Mouse (Mus musculus): ENCODE data around the gene Foxd2. TPM values are rescaled to one million over a fixed set of nuclear protein-coding genes. Genes with fewer than 3 reads are reported as not detected.

The Foxd2 gene
- polyA plus RNA-seq, 1 experiment from 2014 or later: 0.92 TPM

DNA sequence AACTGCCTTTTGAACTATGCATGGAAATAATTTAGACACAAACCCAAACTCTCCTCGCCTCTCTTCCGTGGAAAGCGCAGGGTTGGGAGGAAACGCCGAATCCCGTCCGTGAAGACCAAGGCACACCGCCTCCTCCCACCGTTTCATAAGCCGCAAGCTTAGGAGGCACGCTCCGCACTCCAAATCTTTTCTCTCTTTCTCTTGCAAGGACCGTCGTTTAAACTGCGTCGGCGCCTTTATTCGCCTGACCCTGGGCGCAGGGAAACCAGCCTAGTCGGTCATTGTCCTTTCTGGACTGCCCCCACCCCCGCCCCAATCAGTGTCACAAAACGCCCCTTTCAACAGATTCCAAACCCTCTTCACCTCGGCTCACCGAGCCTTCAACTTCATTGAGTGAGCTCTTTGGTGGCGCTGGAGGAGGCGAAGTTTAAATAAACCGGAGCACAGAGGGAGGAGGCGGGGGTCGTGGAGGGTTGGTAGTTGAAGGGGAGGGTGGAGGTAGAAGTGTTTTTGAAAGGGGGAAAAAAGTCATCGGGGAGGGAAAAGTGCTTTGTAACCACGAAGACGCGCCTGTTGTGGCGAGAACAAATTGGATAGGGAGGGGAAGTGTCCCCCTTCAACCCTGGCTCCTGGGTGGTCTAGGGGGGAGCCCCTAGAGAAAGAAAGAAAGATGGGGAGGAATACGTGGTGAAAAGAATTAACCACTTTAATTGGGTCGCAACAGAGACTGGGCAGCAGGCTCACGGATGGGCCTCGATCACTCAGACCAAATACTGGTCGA lies 5.8 kb downstream of the Foxd2 start:
- no peak for TF ChIP-seq CTCF (IDR thresholded peaks at IDR 0.05)
- ChIA-PET POLR2A (no interaction called here), CTCF (no interaction called here)
- no peak for DNase-seq (ENCODE audit: low read depth, low spot score)
- no peak for ATAC-seq
- in situ Hi-C loops (cut with MboI; ENCODE audit: low pct_unique_long_range_greater_than_20kb): no loop called here
- peaks cover 15% of the 10 kb centered on the region for H3K27me3 ChIP-seq

DNA sequence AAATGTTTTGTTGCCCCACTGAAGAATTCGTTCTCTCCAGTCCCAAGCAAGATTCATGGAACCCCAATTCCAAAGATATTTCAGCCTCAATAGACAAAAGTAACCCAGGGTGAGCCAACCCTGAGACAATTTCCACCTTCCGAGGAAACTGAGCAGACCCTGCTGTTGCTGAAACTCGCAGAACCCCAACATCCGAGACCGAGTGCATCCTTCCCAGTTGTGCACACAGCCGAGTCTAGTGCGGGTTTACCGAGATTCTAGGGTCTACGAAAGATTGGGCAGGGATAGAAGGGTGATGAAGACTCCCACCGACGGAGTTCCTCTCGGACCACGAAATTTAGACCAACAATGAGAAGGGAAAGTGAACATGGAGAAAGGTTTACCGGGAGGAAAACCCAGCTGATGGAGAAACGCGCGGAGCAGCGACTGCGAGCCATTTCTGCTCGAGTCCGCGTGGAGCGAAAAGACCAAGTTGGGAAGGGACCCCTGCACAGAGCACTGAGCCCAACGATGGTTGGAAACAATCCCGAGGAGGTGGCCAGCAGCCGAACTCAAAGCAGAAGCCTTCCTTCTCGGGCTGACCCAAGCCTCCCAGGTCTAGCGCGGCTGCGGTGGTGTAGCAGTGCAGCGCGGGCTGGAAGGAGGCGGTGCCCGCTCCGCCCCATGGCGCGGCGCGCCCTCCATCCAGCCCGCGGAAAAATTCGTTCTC lies 6.9 kb downstream of the Foxd2 start:
- ATAC-seq: no peak

DNA sequence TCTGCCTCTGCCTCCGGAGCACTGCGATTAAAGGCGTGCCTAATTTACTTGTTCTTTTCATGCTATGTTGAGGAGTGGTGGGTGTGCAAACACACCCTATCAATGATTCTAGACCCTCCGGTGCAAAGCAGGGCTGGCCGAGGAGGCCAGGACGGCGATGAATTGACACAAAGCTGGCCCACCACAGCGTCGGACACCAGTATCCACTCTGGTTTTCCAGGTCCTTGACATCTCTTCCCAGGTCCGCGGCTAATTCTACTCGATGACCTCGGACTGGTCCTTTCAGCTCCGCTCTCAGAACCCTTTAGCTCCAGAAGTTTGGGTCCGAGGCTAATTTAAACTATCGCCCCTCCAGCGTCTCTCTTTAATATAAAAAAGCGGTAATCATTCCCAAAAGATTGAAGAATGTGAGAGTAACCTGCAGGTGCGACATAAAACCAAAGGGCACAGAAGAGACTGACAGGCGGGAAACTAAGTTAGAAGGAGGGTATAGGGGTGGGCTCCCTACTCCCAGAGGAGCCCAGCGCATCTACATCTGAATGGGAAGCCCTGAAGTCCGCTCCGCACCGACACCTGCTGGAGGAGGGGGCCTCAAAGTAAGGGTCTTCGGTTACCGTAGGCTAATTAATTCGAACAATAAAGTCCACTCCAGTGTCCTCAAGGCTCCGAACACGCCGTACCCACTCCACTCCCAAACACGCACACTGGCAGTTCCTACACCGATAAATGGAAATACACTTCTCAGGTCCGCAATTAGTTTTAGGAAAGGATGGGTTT lies 7.6 kb downstream of the Foxd2 start:
- ATAC-seq (no peak), DNase-seq (ENCODE audit: low read depth, low spot score) (no peak)
- in situ Hi-C loops (cut with MboI; ENCODE audit: low pct_unique_long_range_greater_than_20kb): no loop called here
- no peak for TF ChIP-seq CTCF (IDR thresholded peaks at IDR 0.05)
- peaks cover 19% of the 10 kb centered on the region for H3K27me3 ChIP-seq
- CTCF ChIA-PET: no interaction called here
- POLR2A ChIA-PET: no interaction called here

More for the DNA sequence above, 6.9 kb downstream of the Foxd2 start:
- TF ChIP-seq CTCF (IDR thresholded peaks at IDR 0.05): no peak
- H3K27me3 ChIP-seq: peaks cover 15% of the 10 kb centered on the region
- CTCF ChIA-PET: no interaction called here
- POLR2A ChIA-PET: no interaction called here
- DNase-seq (ENCODE audit: low read depth, low spot score): no peak
- in situ Hi-C loops (cut with MboI; ENCODE audit: low pct_unique_long_range_greater_than_20kb): no loop called here

DNA sequence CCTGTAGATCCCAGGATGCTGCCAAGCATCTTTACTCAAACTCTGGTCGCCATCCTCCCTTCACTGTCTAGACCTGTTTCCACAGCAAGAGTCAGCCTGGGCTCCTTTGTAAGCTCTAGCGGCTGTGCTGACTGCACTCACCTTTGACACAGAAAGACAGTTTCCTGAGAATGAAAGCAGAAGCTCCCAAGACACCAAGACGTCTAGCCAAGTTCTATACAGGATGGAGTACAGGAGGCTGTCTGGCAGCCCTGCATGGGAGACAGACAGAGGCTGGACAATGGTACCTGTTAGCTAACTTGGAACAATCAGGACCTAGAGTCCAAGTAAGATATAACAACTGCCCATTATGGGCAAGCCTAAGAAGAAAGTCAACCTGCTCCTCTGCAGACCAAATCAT lies 8.8 kb downstream of the Foxd2 start:
- in situ Hi-C loops (cut with MboI; ENCODE audit: low pct_unique_long_range_greater_than_20kb): no loop called here
- TF ChIP-seq CTCF (IDR thresholded peaks at IDR 0.05): no peak
- ChIA-PET CTCF (interaction anchor here (1.1 kb wide), 1 partner anchor 17 kb away, joined by 3 read pairs; no protein-coding TSS in a partner anchor), POLR2A (no interaction called here)
- DNase-seq (ENCODE audit: low read depth, low spot score) (no peak), ATAC-seq (no peak)
- H3K27me3 ChIP-seq: peaks cover 19% of the 10 kb centered on the region

DNA sequence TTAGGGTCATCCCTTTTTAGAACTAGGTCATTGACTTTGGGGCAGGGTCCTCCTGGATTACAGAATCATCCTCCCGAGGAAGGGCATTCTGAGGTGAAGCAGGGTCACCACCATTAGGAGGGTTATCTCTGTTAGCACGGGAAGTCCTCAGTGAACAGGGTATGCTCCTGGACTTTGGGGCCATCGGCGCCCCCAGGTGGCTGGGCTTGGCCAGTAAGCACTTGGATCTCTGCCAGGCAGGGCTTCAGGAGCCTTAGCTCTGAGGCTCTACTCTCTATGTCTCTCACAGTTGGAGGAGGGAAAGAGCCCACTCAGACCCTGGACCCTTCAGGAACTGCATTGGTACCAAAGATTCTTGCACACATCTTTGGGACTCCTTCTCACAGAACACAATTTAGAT lies 10.8 kb downstream of the Foxd2 start:
- DNase-seq (ENCODE audit: low read depth, low spot score) (no peak), ATAC-seq (no peak)
- TF ChIP-seq CTCF (IDR thresholded peaks at IDR 0.05): no peak
- in situ Hi-C loops (cut with MboI; ENCODE audit: low pct_unique_long_range_greater_than_20kb): no loop called here
- ChIA-PET POLR2A (no interaction called here), CTCF (no interaction called here)
- peaks cover 23% of the 10 kb centered on the region for H3K27me3 ChIP-seq

DNA sequence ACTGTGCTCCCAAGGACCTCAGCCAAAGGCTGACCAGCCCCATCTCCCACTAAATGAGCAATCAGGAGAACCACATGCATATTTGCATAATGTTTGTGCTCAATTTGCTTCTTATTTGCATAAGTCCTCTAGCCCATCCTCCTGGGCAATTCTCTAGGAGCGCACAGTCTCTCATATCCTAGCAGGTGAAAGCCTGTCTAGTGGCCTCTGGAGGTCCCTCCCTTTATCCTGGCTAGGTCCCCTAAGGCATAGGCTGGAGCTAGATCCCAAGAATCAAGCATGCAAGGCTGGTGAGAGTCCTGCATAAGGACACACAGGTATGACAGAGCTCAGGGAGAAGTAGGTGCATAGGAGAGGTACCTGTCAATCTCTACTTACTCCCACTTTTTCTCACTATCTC lies 26.4 kb downstream of the Foxd2 start:
- H3K27me3 ChIP-seq: peaks cover 6% of the 10 kb centered on the region
- no peak for ATAC-seq
- no peak for DNase-seq (ENCODE audit: low read depth, low spot score)
- ChIA-PET POLR2A (no interaction called here), CTCF (no interaction called here)
- in situ Hi-C loops (cut with MboI; ENCODE audit: low pct_unique_long_range_greater_than_20kb): no loop called here
- no peak for TF ChIP-seq CTCF (IDR thresholded peaks at IDR 0.05)

DNA sequence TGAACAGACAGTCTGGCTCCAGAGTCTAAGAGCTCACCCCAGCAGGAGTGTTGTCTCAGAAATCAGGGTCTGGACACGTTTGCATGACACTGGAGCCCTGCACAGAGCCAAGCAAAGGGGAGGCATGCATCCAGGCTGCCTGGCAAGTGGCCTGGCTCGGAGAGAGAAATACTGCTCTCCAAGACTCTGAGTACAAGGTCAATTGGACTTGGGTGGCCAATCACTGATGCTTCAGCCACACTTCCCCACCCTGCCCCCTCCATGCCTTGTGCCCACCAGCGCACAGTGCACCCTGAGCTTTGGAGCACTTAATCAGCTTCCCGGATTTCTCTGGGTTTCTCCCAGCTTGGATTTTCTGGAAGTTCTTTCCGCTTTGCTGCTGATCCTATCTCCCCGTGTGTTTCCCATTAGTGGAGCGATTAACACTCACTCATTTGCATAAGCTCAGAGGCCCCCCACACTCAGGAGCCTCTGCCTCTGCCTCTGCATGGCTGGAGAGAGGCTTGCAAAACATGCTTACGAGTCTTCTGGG lies 32.2 kb downstream of the Foxd2 start:
- H3K27me3 ChIP-seq: peaks cover 7% of the 10 kb centered on the region
- in situ Hi-C loops (cut with MboI; ENCODE audit: low pct_unique_long_range_greater_than_20kb): no loop called here

DNA sequence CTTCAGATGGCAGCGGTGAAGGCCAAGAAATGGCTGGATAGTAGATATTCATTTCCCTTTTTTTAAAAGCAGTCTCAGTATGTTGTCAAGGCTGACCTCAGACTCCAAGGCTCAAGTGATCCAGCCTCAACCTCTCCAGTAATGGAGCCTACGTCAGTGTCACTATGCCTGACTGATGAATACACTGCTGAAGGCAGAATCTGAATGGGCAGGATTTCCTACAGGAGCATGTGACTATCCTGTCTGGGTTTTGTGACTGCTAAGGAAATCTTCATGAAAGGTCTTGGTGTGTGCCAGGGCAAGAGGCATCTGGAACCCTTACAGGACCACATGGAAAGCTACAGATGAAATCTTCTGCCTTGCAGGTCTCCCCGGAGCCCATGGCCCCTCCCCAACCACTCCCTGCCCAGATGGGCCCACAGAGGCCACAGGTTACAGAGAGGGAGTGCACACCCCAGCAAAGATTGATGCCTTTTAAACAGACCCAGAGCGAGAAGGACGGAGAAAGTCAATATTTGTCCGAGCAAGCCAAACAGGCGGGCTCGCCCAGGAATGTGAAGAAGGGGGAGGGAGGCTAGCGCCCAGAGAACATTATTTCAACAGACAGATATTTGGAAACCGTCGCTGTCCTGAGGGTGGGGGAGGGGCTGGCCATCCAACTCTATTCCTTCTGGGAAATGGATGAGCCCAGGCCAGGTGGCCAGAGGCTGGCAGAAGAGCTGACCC lies 38.7 kb downstream of the Foxd2 start:
- peaks cover 3% of the 10 kb centered on the region for H3K27me3 ChIP-seq
- CTCF ChIA-PET: no interaction called here
- in situ Hi-C loops (cut with MboI; ENCODE audit: low pct_unique_long_range_greater_than_20kb): no loop called here
- no peak for TF ChIP-seq CTCF (IDR thresholded peaks at IDR 0.05)
- no peak for ATAC-seq
- no peak for DNase-seq (ENCODE audit: low read depth, low spot score)
- POLR2A ChIA-PET: no interaction called here

More for the DNA sequence above, 32.2 kb downstream of the Foxd2 start:
- DNase-seq (ENCODE audit: low read depth, low spot score) (no peak), ATAC-seq (no peak)
- TF ChIP-seq CTCF (IDR thresholded peaks at IDR 0.05): no peak
- POLR2A ChIA-PET: no interaction called here
- CTCF ChIA-PET: no interaction called here

DNA sequence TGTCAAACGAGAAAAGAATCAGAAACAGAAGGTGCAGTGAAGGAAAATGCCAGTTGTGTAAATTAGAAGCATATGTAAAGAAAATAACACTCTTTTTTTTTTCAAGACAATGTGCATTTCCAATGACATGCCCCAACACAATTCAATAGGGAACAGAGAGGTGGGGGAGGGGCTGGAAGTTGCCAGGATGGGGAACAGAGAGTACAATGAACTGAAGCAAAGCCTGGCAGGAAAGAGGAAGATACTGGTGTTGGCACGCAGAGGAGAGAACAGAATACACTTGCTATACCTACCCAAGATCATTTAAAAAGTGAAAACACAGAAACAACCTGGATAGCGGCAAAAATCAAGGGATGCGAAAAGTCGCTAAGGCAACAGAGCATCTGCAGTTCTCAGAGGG lies 45.5 kb downstream of the Foxd2 start:
- ATAC-seq: no peak
- POLR2A ChIA-PET: no interaction called here
- H3K27me3 ChIP-seq: peaks cover 8% of the 10 kb centered on the region
- in situ Hi-C loops (cut with MboI; ENCODE audit: low pct_unique_long_range_greater_than_20kb): no loop called here
- CTCF ChIA-PET: no interaction called here
- no peak for TF ChIP-seq CTCF (IDR thresholded peaks at IDR 0.05)
- no peak for DNase-seq (ENCODE audit: low read depth, low spot score)

DNA sequence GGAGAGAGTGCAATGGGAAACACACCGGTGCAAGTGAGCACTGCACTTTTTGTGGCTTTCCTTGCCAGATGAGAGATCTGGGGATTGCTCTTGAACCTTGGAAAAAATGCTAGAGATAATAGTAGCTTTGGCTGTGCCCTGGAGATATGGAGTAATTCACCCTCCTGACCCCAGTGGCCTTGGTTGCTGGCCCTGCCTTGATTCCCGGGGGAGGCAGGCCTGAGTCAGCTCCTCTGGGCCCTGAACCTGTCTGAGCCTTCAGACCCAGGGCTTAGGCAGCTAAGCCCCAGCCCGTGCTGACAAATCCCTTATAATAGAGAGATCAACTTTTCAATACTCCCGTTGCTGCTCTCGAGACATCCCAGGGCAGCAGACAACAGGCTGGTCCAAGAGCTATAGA lies 50.2 kb downstream of the Foxd2 start:
- in situ Hi-C loops (cut with MboI; ENCODE audit: low pct_unique_long_range_greater_than_20kb): no loop called here

More for the DNA sequence above, 50.2 kb downstream of the Foxd2 start:
- no peak for DNase-seq (ENCODE audit: low read depth, low spot score)
- TF ChIP-seq CTCF (IDR thresholded peaks at IDR 0.05): no peak
- CTCF ChIA-PET: no interaction called here
- peaks cover 5% of the 10 kb centered on the region for H3K27me3 ChIP-seq
- ATAC-seq: no peak
- POLR2A ChIA-PET: no interaction called here

Other genes with a start within 250 kb of the Foxd2 start
- not detected for gene Gm12830, start 87.2 kb downstream of the Foxd2 start, polyA plus RNA-seq (2021)
- not detected for gene Foxe3, start 17.1 kb upstream of the Foxd2 start, polyA plus RNA-seq (2021)
- gene Cmpk1, start 78.4 kb upstream of the Foxd2 start, polyA plus RNA-seq (2021): 85.5 TPM
- 6.4 TPM for gene Stil, start 91.3 kb upstream of the Foxd2 start, polyA plus RNA-seq (2021)
- gene Tal1, start 147.6 kb upstream of the Foxd2 start, polyA plus RNA-seq (2021): 1.2 TPM
- 142 TPM for gene Pdzk1ip1, start 179.8 kb upstream of the Foxd2 start, polyA plus RNA-seq (2021)
- gene Cyp4x1, start 225.4 kb upstream of the Foxd2 start, polyA plus RNA-seq (2021): not detected